Mouse (Mus musculus): ENCODE measurements around the gene Ifi205.
"Not testable (repeated sequence)": the region's sequence is repeated elsewhere in the genome, so short reads cannot be mapped to it uniquely, and the experiment has no call there.

Gene Ifi205

GRCm38 (mm10) chr1:174031698-174032097 is at the start of gene Ifi205:
TSS of gene Ifi205 (minus strand) at chr1:174031810.
- in situ Hi-C loops (cut with MseI, MboI) = no loop called here

- in situ Hi-C loops (cut with MseI, MboI) = no loop called here
Observed at GRCm38 (mm10) chr1:174066305-174066704, 34.7 kb upstream of the Ifi205 start, which contains the start of gene Olfr430. TSS of gene Olfr430 (plus strand) at chr1:174066605.

GRCm38 (mm10) chr1:174055248-174055647 is 23.6 kb upstream of the Ifi205 start:
- in situ Hi-C loops (cut with MseI, MboI) = no loop called here

DNA sequence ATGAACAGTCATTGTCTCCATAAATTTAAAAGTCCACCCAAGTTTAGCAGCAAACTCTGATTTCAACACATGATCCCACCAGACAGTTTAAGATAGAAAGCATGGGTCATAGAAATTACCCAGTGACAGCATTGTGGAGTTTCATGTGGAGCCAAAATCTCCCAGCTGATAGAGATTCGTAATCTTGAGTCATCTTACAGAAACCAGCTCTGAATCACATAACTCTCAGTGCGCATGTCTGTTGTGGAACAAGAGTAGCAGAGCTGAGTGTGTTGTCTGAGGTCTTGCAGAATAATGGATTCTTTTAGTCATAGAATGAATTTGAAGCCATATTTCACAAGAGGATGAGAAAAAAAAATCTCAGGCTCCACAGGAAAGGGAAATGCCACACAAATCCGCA is 21.4 kb upstream of the Ifi205 start:
- in situ Hi-C loops (cut with MseI, MboI) = no loop called here

GRCm38 (mm10) chr1:174051931-174052536 is 20.4 kb upstream of the Ifi205 start:
- in situ Hi-C loops (cut with MseI, MboI) = no loop called here

DNA sequence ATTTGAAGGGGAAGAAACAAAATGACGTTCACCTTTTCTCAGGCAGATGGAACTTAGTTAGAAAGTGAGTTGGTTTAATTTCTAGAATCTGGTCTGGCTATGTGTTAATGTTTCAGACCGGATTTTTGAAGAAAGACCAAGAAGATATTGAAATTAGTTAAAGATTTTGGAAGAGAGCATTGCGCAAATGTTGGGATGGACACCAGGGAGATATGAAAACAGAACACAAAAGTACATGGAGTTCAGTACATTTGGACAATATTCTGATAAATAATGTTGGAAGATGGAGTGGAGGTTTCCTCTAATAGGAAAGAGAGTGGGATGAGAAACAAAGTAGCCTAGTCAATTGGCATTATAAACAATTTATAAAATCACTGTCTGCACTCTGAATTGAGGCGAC is 19.9 kb upstream of the Ifi205 start:
- in situ Hi-C loops (cut with MseI, MboI) = no loop called here

DNA sequence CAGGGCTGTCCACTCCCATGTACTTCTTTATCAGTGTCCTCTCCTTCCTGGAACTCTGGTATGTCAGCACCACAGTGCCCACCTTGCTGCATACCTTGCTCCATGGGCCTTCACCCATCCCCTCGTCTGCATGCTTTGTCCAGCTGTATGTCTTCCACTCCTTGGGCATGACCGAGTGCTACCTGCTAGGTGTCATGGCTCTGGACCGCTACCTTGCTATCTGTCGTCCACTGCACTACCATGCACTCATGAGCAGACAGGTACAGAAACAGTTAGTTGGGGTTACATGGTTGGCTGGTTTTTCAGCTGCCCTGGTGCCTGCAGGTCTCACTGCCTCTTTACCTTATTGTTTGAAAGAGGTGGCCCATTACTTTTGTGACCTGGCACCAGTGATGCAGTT is 18.9 kb upstream of the Ifi205 start:
- in situ Hi-C loops (cut with MseI, MboI) = no loop called here

DNA sequence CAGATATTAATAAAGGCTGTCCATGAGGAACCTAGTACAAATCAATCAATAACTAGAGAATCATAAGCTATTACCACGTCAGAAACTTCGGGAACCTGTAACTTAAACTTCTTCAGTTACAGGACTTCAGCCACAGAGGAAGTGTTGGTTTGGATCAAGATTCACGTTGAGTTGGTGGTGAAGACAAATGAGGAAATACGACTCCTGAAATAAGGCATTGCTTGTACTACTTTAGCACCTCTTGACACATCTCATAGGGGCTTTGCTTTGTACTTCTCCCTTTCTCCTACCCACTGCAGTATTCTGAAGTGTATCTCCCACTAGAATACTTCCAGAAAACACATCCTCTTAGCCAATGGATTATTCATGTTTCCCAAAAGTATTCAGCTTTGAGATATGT is 17.7 kb upstream of the Ifi205 start:
- in situ Hi-C loops (cut with MseI, MboI) = not testable (repeated sequence)

- in situ Hi-C loops (cut with MseI, MboI) = no loop called here
Observed at GRCm38 (mm10) chr1:174048893-174049292, 17.3 kb upstream of the Ifi205 start, which contains the start of gene Olfr432. TSS of gene Olfr432 (plus strand) at chr1:174049205.

- in situ Hi-C loops (cut with MseI, MboI) = not testable (repeated sequence)
Observed at GRCm38 (mm10) chr1:174048227-174048626, 16.6 kb upstream of the Ifi205 start.

DNA sequence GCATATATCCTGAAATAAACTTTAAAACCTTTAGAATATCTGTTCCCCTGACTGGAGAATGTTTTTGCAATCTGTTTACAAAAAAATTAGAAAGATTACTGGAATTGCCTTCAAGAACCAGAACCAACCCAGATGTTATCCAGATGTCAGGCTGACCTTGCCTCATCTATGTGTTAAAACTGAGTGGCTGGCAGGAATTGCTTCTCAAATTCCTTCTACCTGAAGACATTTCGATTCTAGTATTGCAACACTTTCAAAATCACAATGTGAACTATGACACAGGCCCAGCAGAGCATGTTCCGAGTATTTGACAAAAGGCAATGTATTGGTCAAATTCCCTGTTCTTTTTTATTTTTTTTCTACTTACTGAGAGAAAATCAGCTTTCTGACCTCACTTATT is 12.8 kb upstream of the Ifi205 start:
- in situ Hi-C loops (cut with MseI, MboI) = no loop called here

DNA sequence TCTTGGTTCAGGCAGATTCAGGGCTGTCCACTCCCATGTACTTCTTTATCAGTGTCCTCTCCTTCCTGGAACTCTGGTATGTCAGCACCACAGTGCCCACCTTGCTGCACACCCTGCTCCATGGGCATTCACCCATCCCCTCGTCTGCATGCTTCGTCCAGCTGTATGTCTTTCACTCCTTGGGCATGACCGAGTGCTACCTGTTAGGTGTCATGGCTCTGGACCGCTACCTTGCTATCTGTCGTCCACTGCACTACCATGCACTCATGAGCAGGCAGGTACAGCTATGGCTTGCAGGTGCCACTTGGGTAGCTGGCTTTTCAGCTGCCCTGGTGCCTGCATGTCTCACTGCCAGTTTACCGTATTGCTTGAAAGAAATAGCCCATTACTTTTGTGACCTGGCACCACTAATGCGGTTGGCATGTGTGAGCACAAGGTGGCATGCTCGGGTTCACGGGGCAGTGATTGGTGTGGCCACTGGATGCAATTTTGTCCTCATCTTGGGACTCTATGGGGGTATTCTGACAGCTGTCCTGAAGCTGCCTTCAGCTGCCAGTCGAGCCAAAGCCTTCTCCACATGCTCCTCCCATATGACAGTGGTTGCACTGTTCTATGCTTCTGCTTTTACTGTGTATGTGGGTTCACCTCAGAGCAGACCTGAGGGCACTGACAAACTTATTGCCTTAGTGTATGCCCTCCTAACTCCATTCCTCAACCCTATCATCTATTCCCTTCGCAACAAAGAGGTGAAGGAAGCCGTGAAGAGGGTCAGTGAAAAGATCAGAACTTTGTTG is 10.7 kb upstream of the Ifi205 start:
- in situ Hi-C loops (cut with MseI, MboI) = not testable (repeated sequence)

DNA sequence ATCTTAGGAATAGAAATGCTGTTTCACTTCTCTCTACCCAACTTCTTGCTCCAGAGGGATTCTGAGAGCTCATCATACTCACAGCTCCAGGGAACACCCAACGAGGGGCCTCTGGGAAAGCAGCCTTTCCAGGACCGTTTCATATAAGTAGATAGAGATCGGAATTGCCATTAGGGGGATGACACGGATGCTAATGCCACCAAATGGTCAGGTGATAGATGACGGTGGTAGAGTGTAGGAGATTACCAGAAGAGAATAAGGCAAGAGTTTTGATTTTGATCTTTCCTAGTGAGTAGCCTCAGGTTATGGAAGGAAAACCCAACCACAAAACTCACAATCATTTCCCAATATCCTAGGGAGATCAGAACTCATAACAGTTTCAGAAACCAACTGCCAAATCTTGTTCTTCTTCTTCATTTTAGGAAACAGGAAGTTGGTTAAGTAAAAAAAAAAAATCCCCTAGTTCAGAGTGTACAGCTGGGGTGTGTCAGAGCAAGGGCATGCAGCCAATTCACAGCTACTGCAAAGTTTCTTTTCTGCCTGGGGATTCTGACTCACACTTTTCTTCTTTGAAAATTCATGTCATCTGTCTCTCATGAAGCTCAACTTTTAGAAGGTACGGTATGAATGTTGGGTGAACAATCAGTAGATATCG is 9.0 kb upstream of the Ifi205 start, which contains the start of gene Olfr433:
Gene Olfr433, plus strand, starts transcription at position 183 of the 655 bp plus-strand sequence.
- in situ Hi-C loops (cut with MseI, MboI) = no loop called here

DNA sequence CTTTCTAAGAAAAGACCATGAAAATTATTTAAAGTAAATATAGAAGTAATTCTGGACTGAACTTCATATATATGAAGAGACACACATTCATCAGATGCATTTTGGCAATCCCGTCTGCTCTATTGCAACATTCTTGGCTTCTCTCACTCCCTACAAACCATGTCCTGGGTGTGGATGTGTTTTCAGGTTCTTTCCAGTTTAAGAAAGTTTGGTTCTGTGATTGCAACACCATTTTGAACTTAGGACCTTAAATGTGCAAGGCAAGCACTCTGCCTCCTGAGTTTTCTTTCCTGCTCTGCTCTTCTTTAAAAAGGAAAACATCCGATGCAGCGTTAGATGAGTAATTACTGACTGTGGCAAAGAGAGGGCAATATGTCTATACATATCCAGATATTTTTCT is 6.9 kb upstream of the Ifi205 start:
- in situ Hi-C loops (cut with MseI, MboI) = no loop called here

- in situ Hi-C loops (cut with MseI, MboI) = no loop called here
Observed at GRCm38 (mm10) chr1:174035841-174036240, 4.2 kb upstream of the Ifi205 start.

DNA sequence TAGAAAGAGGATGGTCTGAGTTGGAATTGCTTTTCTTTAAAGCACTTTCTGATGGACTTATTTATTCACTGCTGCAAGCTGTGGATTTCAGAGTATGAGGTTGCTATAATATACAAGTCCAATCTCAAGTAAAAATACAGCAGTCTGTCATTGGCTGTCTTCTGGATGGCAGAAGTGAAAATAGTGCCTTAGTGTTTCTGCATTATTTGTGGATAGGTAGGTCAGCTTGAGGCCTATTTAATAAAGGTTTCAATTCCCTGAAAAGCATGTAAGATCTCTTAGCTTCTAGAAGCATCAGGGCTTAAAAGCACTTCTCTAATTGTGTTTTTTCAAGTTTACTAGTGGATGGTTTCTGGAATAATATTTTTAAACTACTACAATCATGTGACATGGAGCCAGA is 24.6 kb downstream of the Ifi205 start:
- in situ Hi-C loops (cut with MseI, MboI) = not testable (repeated sequence)

DNA sequence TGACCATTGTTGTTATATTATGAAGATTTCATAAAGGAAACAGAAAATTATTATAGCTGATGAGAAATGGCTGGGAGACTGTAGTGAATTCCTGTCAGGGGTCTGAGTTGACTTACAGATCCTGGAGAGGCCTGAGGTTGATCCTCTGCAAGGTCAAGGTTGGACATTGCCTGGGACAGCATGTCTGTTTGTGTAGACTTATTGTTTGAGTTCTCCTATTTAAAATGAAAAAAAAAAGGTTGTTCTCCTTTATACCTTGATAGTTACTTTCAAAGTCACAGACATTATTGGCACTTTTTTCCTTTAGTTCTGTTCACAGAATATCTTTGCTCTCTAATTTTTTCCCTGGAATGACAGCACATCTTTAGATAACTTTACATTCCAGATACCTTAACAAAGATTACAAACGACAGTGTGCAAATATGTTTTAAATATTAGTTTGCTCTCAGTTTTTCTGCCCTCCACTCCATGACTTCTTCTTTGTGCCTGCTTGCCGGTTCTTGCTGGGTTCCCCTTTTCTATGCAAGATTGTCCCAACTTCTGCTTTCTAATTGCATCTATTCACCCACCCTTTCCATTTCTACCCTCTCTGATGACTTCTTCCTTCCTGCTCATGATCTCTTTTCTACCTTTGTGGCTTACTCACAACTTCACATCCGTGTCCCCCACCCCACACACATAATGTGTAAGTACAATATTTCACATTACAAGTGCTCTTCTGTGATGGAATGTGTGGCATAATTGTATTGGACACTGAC is 27.1 kb downstream of the Ifi205 start:
- in situ Hi-C loops (cut with MseI, MboI) = not testable (repeated sequence)

GRCm38 (mm10) chr1:173995003-173995402 is 36.6 kb downstream of the Ifi205 start:
- in situ Hi-C loops (cut with MseI, MboI) = no loop called here

- in situ Hi-C loops (cut with MseI, MboI) = not testable (repeated sequence)
Observed at GRCm38 (mm10) chr1:173982694-173983305, 48.8 kb downstream of the Ifi205 start, which contains the start of gene Ifi202b. TSS of gene Ifi202b (minus strand) at chr1:173982744.

DNA sequence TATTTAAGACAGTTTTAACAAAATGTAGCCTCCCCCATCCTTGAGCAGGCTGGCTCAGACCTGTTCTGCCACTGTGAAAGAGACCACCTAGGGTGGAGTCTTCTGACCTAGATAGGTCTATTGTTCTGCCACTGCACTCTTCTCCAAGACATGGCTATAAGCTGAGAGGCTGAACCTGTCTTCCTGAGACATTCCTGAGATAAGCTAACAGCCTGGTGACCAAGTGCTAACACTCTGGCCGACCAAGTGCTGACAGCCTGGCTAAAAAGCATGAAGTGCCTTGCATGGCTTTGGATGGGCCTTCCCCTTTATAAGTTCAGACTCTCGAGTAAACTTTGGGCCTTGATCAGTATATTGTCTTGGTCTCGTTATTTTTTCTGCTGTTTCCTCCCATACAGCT is 50.6 kb downstream of the Ifi205 start:
- in situ Hi-C loops (cut with MseI, MboI) = not testable (repeated sequence)

- in situ Hi-C loops (cut with MseI, MboI) = no loop called here
Observed at GRCm38 (mm10) chr1:173977622-173978021, 54.0 kb downstream of the Ifi205 start.

Data from mouse trophoblast stem cell (cell line).